Mouse (Mus musculus) neutrophil, adult 5-6 weeks (primary cell): ENCODE results near the gene Vps13c. TPM values are rescaled to one million over a fixed set of nuclear protein-coding genes. Genes with fewer than 3 reads are reported as not detected.

Experiments
- ATAC-seq: fragments of 151-379, 151-347 bp; 2 replicates; pipeline ENCODE4 v1.8.0; 2017; ENCODE audit warnings: mild to moderate bottlenecking, moderate TSS enrichment; ENCODE audit not compliant: insufficient number of reproducible peaks, poor library complexity, low FRiP score, severe bottlenecking; ENCODE audit errors: extremely low read depth
- total RNA-seq: library from RNA; stranded (forward); fragments of 200-1000 nt; gene quantifications from 2 replicates; pipeline ENCODE4 v1.2.3, GENCODE M21; 2017

Gene Vps13c
- total RNA-seq, 1 experiment from 2014 or later = 42.7 TPM

DNA sequence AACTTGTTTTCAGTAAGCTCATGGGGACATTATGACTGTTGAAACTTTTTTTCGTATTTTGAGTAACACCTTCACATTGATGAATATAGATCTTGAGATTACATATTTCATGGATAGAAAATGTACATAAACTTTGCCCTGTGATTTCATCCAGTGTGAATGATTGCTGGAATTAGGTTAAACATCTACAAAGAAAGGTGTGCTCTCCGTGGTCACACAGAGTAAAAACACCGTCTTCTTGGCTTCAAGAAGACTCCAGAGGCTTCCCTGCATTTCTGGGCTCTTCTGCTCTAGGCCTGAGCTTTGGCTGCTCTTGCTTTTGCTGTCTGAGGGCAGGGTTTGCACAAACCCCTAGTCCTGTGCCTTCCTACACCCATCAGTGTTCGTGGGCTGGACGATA is 121.8 kb downstream of the Vps13c start:
- ATAC-seq = no peak

DNA sequence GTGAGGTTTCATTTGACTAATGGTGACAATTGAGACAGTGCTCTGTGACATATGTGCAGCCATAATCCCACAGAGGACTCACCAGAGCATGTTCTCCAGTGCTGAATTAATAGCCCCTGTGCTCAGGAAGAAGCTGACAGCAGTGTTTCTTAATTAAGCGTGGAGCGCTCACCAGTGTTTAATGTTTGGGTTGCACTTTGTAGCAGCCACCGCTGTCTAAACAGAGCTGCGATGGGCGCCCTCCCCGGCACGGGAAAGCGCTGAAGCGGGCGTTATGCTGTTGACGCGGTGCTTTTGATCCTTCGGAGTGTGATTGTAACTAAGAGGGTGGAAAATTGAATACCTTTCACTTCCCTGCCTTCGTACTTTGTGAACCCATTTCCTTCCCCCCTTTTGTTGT is 125.7 kb downstream of the Vps13c start:
- no peak for ATAC-seq

DNA sequence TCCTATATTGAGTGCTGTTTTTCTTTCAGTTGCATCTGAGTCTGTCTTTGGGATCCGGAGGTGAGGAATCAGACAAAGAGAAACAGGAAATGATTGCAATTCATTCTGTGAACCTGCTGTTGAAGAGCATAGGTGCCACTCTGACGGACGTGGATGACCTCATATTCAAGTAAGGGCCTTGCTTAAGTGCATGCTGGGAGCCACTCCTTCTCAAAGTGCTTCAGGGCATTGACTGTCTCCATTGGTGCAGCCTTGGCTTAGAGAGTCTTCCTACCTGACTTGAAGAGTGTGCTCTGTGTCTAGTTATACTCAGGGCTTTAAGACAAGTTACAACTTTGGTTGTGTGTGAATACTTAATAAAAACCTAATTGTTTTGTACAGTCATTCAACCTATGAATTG is 126.8 kb downstream of the Vps13c start:
- no peak for ATAC-seq

DNA sequence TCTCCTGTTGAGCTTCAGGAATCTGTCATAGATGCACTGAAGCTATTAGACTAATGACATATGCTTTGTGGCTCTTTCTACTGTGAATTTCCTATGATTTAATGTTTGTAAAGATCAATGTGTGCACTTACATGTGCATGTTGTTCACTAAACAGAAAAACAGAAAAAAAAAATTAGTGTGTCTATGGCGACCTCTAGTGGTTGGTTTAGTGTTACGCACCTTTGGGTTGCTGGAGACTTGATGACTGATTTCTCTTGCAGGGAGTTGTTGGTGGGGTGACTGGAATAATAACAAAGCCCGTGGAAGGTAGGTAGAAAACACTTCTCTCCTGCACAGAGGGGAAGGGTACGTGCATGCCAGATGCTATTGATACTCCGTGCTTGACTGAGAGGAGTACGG is 133.3 kb downstream of the Vps13c start:
- ATAC-seq = no peak

DNA sequence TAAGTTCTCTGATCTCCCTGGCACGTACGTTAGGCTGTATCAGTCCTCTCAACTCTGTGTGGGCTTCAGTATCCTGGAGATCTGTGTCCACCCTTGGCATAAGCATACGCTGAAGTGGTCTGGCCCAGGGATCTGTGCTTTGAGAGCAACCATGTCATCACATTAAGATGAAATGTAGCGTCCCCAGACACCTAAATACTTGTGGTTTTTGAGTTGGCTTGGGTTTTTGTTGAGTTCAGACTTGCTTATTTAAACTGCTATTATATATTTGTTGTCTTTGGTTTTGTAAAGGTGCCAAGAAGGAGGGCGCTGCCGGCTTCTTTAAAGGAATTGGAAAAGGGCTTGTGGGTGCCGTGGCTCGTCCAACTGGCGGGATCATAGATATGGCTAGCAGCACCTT is 135.3 kb downstream of the Vps13c start:
- no peak for ATAC-seq

DNA sequence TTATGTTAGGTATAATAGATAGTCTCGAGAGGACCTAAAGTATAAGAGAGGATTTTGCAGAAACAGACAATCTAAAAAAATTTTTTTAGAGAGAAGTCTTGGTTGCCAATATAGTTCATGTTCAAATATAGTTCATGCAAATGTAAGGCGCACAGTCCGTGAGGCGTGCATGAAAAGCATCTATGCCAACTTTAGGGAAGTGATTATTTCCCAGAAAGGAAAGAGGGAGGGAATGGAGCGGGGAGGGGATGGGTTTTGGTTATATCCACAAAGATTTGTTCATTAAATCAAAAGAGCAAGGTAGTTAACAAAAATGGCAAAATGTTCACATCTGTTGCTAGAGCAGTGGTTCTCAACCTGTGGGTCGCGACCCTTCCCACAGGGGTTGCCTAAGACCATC is 166.4 kb downstream of the Vps13c start:
- no peak for ATAC-seq

DNA sequence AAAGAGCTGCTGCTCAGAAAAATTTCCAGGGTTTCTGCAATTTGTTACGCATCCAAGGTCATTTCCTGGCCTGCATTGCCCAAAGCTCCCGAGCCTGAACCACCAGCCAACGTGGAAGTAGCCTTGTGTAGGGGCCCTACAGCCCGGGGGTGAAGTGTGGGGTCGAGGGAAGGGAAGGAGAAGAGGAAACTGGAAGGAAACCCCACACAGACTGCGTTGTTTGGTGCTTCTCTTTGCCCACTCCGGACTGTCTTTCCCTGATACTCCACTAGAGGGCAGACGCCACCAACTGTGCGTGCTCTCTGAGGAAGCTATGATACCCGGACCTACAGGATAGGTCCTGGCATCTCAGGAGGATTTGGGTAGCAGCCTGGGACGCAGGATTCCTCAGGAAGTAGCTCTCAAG is 174.8 kb downstream of the Vps13c start:
- ATAC-seq = peak; percentile 53; the same call in 1 of the 2 replicates

DNA sequence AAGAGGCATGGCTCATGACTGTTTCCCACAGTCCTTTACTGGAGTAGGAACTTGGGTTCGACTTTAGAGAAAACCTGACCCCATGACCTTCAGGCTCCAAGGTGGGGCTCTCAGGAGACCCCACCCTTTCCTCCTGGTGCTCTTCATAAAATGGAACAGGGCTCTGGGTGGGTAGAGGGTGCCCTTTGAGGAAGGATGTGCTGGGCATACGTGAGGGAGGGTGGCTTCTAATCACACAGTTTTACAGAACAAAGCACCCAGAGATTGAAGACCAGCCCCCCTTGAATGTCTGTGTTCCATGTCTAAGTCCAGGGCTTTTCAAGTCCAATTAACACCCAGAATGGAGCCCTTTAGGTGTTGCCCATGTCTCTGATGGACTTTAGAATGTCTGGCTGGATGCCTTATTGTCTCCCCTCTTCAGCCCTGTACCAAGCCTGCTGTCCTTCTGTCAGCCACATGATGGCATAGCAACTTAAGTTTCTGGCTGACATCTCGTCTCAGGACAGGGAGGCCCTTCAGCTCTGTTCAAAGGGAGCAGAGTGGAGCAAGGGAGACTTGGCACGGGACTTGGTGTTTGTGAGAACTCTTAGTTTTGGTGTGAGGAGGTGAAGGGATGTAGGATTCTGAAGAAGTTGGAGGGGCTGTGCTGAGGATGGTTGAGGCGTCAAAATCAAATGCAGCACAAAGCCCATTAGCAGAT is 176.2 kb downstream of the Vps13c start:
- no peak for ATAC-seq

DNA sequence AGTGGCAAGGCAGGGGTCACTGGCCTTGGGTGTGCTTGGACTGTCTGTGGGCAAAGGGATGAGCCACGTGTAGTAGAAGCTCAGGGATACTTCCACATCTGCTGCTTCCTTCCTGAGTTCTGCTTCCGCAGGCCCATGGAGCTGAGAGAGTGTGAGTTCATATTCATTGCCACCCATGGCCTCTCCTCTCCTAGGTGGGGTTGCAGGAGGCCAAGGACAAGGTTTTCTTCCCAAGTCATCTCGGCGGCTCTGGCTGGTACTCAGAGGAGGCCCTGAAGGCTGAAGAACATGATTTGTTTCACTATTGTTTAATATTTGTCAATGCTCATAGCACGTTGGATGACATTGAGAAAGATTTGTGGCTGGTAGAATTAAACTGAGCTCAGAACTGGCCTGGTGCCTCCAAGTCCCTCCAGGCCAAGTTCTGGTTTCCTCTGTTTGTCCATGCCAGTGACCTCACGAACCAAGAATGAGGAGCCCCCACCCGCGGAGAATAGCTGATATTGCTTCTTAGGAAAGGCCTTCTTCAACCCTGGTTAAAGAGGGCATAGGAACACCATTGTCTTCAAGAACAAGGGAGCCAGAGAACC is 180.7 kb downstream of the Vps13c start:
- ATAC-seq = no peak

DNA sequence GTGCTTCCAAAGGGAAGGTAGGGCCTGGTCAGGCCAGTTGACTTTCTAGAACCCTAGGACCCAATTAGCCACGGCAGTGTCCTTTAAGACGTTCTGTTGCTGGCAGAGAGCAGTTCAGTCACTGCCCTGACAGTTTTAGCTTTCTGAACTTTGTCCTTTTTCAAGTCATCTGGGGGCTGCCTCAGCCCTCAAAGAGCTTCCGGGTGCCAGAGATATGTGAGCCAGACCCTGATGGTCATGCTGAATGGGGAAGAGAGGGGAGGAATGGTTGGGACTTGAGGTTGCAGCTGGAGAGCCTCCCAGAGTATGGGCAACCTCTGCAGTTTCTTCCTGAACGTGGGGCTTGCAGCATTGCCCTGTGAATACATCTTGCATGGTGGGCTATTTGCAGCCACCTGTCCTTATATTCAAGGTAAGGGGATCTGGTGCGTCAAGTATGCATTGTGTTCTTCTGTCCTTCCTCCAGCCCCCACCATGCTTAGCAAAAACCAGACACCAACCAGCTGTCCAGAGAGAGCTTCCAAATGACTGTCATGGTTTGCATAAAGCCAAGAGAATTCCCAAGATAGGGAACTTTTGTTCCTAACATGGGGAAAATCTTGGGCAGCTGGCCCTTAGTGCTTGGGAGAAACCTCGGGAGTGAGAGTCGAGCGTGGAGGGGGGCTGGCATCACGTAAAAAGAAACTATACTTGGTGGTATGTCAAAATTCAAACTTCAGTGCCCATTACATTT is 182.3 kb downstream of the Vps13c start:
- no peak for ATAC-seq

DNA sequence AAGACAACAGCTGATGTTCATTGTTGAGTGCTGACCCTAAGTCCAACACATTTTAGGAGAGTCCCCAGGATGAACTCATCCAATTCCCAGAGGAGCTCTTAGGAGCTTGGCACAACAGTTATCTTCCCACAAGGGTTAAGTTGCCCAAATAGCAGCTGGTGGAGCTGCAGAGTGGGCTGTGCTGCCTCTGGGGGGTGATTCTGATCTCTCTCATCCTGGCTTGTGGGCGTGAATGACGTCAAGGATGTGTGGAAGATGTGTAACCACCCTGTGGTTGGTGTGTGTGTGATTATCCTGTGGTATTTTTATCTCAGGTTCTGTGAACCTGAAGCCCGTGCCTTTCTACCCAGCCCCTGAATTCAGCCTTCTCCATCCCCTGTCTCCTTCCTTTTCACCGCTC is 188.4 kb downstream of the Vps13c start:
- no peak for ATAC-seq

DNA sequence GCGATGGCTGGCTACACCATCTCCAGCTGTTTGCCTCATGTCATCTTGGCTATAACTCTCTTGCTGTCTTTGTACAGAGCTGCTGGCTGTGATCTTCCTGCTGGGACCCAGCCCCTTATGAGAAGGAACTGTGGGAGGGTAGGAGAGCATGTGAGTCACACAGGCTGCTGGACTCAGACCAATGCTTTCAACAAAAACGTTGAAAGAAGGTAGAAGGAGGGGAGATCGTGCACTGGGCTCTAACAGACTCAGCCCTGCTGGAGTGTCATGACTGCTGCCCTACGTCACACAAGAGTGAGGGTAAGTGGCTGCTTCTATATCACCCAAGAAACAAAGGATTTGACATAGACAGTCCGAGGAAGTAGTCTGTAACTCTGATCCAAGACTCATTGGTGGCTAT is 193.6 kb downstream of the Vps13c start:
- ATAC-seq = no peak

Other genes with a start within 250 kb of the Vps13c start
- gene C2cd4b, start 81.0 kb upstream of the Vps13c start, total RNA-seq = not detected in 2 replicates
- gene C2cd4a, start 8.1 kb upstream of the Vps13c start, total RNA-seq = not detected in 2 replicates